Mouse (Mus musculus) olfactory bulb, adult 2 months (tissue): ENCODE measurements at regions not wholly inside any gene's neighbourhood (a gene's known extent, or its start where the extent isn't known, plus 50 kb on each side); places are given as distances from the start of the nearest gene placed in this dataset.

Source experiments
- CTCF ChIP-seq: fragments of 200-500 bp; IDR thresholded peaks from 2 replicates; pipeline ENCODE4 v1.5.1; 2012; ENCODE audit warnings: low read depth, mild to moderate bottlenecking, low read length, moderate library complexity; ENCODE audit not compliant: insufficient read depth
- POLR2A ChIP-seq: fragments of 200-500 bp; IDR thresholded peaks from 2 replicates; pipeline ENCODE4 v1.6.1; 2012; ENCODE audit warnings: mild to moderate bottlenecking, low read depth, low read length, moderate library complexity; ENCODE audit not compliant: insufficient read depth

GRCm38 (mm10) chr14:104086381-104086780 is 242.2 kb upstream of the Ednrb start:
- TF ChIP-seq CTCF = no peak
- TF ChIP-seq POLR2A = no peak
